8 mouse cellular contexts compared by ENCODE assay signal in the genomic region with DNA sequence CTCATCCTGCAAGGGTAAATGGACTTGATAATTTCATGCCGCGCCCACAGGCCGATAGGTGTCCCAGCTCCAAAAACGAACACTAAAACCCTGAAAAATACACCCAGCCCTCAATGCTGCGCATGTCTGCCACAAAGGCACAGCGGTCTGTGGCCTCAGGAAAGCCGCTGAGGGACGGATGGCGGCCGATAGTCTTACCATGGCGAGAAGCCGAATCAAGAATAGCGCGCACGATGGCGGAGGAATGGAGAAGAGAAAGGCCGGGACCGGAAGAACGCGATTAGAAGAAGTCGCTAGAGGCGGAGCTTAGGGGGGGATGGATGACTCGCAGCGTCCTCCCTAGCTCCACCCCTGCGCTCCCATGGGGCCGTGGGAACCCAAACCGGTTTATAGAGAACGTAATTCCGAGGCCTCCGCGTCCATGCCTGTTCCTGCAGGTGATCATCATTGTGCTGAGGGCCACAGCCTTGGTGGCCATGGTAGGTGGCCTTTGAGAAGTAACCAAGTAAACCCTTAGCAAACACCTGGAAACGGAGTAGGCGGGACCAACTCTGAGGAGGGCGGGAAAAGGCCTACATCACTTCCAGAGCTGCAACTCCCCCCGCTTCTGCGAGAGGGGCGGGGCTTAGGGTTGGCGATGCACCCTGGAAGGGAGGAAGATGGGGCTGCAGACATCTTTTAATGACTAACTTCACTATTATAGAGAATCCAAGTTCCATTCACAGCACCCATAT. TPM values are rescaled to one million over a fixed set of nuclear protein-coding genes. Genes with fewer than 3 reads are reported as not detected.
A peak's percentile ranks its signal among the peaks of the same experiment; 100 is the strongest.
DNase-seq lines count a peak whose midpoint lies in the region; ATAC-seq and TF ChIP-seq lines count a peak whose summit lies in the region.

Gene Rpl39 (minus strand): TSS at position 476 of the 734 bp plus-strand sequence.

- peaks cover 5% of the 10 kb centered on the region; the same call in 1 of the 2 replicates for H3K4me1 ChIP-seq in hindbrain, embryonic 16.5 days (ENCODE audit: control insufficient read depth, insufficient read depth, low read depth, low read length)

- peak within 1 kb of the TSS; percentile 54 for H3K4me3 ChIP-seq in hindbrain, embryonic 16.5 days (ENCODE audit: low read length)
- H3K4me3 ChIP-seq in left cerebral cortex, adult 2 months: peak within 1 kb of the TSS; percentile 54

- H3K27me3 ChIP-seq in hindbrain, embryonic 16.5 days (replicated peaks; ENCODE audit: control insufficient read depth, insufficient read depth, low read length): no peaks in the 10 kb centered on the region

- peak; percentile 67 for DNase-seq in WW6 (ENCODE audit: low read depth, low spot score)
- peak; percentile 45 to 74 for DNase-seq in cerebellum, postnatal 4 days (ENCODE audit: low spot score in 2 of 2)
- peak; percentile 89 for DNase-seq in gastrocnemius, adult 18-20 months (ENCODE audit: low spot score)
- DNase-seq in left cerebral cortex, adult 2 months (ENCODE audit: extremely low spot score in 1 of 2, low spot score in 2 of 2): peak; percentile 72 to 77
- DNase-seq in right cerebral cortex, adult 2 months (ENCODE audit: low spot score in 2 of 2): peak; percentile 75 to 84
- peak; percentile 86 for DNase-seq in urinary bladder, postnatal 14 days (ENCODE audit: low spot score)

- WGBS in hindbrain, embryonic 16.5 days: 15% methylated on average over 37 of the region's 38 CpGs

- TF ChIP-seq CTCF in left cerebral cortex, adult 2 months (IDR thresholded peaks at IDR 0.05): peak; percentile 8; the same call in 1 of the 2 replicates

- peak within 1 kb of the TSS; percentile 68 for H3K9ac ChIP-seq in hindbrain, embryonic 16.5 days (ENCODE audit: low read depth, low read length)

- no peaks in the 10 kb centered on the region for H3K36me3 ChIP-seq in hindbrain, embryonic 16.5 days (ENCODE audit: control insufficient read depth, insufficient read depth, low read length)

- peak; percentile 96 for ATAC-seq in hindbrain, embryonic 16.5 days
- ATAC-seq in megakaryocyte, adult 5-6 weeks (ENCODE audit: poor library complexity, severe bottlenecking): peak; percentile 96

- peak within 1 kb of the TSS; percentile 53 for H3K4me2 ChIP-seq in hindbrain, embryonic 16.5 days (ENCODE audit: low read length)

- intact Hi-C loops in left cerebral cortex, adult 2 months (cut with DNase I): no loop called here

- no peaks in the 10 kb centered on the region for H3K9me3 ChIP-seq in hindbrain, embryonic 16.5 days (ENCODE audit: control insufficient read depth, low read length)

- H3K27ac ChIP-seq in hindbrain, embryonic 16.5 days (ENCODE audit: low read depth, low read length): peak within 1 kb of the TSS; percentile 87
- H3K27ac ChIP-seq in left cerebral cortex, adult 2 months: peak within 1 kb of the TSS; percentile 82

RNA-seq across cellular contexts. Expression of gene Rpl39, which starts in this region (rescaled TPM):
- 100 to 1,000 TPM; 244 to 264 TPM for total RNA-seq in gastrocnemius, adult 18-20 months (2021)
- 227 and 236 TPM in 2 replicates for polyA plus RNA-seq in hindbrain, embryonic 16.5 days (2015; fragmentation: Nextera tagmentation; extraction: Ambion mirVana)
- 100 to 1,000 TPM; 244 to 245 TPM for total RNA-seq in left cerebral cortex, adult 2 months (2021)
- total RNA-seq in megakaryocyte, adult 5-6 weeks (2015): 1,116 and 1,186 TPM in 2 replicates
- 3,519 and 4,154 TPM in 2 replicates for total RNA-seq in megakaryocyte, adult 5-6 weeks (2017)

Comparison
In these comparisons a context has a peak if more than half of its experiments do, and no peak if none do; other contexts are left out.
1. Peak in every context shown above with its lines: DNase-seq, ATAC-seq, H3K4me3 ChIP-seq and H3K27ac ChIP-seq.
2. RNA of gene Rpl39 (total RNA-seq): 1,116 to 4,154 TPM in megakaryocyte, adult 5-6 weeks; 244 to 264 TPM in gastrocnemius, adult 18-20 months and 244 to 245 TPM in left cerebral cortex, adult 2 months; every median in the first group is over 4 times any median in the second.